Mouse (Mus musculus) MEL (cell line): Measurements from ENCODE around the gene Lmntd1. TPM values are rescaled to one million over a fixed set of nuclear protein-coding genes. Genes with fewer than 3 reads are reported as not detected.

ENCODE experiments used
- DNase-seq: peaks from one replicate; pipeline ENCODE4 v3.0.0; 2011; ENCODE audit warnings: low read depth, low spot score
- H3K27ac ChIP-seq: 2 replicates; pipeline ENCODE4 v1.5.1; 2012; ENCODE audit warnings: low read depth, mild to moderate bottlenecking, control low read depth, low read length, moderate library complexity; ENCODE audit not compliant: control insufficient read depth
- H3K27me3 ChIP-seq, 2 experiments: fragments of 150-350 bp in 1 of 2; sonication (generic) in 1 of 2; 2 replicates each; pipeline ENCODE4 v1.6.1; 2012; ENCODE audit warnings: low read length in 2 of 2, mild to moderate bottlenecking in 2 of 2, improper control_type of control experiment in 1 of 2, moderate library complexity in 1 of 2; ENCODE audit not compliant: insufficient read depth in 2 of 2, control insufficient read depth in 1 of 2
- H3K36me3 ChIP-seq, 2 experiments: 2 replicates each; pipeline ENCODE4 v1.6.1; 2012 to 2014; ENCODE audit warnings: low read length in 2 of 2, improper control_type of control experiment in 1 of 2, inconsistent platforms in 1 of 2, mild to moderate bottlenecking in 1 of 2; ENCODE audit not compliant: insufficient read depth in 2 of 2, control insufficient read depth in 1 of 2
- H3K4me1 ChIP-seq, 2 experiments: fragments of 150-350 bp in 1 of 2; sonication (generic) in 1 of 2; 2 replicates each; pipeline ENCODE4 v1.6.1; 2012; ENCODE audit warnings: low read length in 2 of 2, improper control_type of control experiment in 1 of 2, mild to moderate bottlenecking in 1 of 2; ENCODE audit not compliant: insufficient read depth in 2 of 2, control insufficient read depth in 1 of 2
- H3K4me3 ChIP-seq, 2 experiments: fragments of 150-350 bp in 1 of 2; sonication (generic) in 1 of 2; 2 replicates each; pipeline ENCODE4 v1.5.1; 2012; ENCODE audit warnings: low read depth in 2 of 2, low read length in 2 of 2, mild to moderate bottlenecking in 2 of 2, moderate library complexity in 2 of 2, control low read depth in 1 of 2, improper control_type of control experiment in 1 of 2; ENCODE audit not compliant: control insufficient read depth in 1 of 2, insufficient read depth in 1 of 2
- H3K79me2 ChIP-seq: 2 replicates; pipeline ENCODE4 v1.6.1; 2012; ENCODE audit warnings: mild to moderate bottlenecking, low read length, moderate library complexity; ENCODE audit not compliant: control insufficient read depth, poor library complexity, insufficient read depth
- H3K9ac ChIP-seq: 2 replicates; pipeline ENCODE4 v1.6.1; 2012; ENCODE audit warnings: low read depth, mild to moderate bottlenecking, control low read depth, low read length, moderate library complexity; ENCODE audit not compliant: control insufficient read depth, poor library complexity, severe bottlenecking
- H3K9me3 ChIP-seq: fragments of 150-350 bp; sonication (generic); replicated peaks from 2 replicates; pipeline ENCODE4 v1.6.1; 2012; ENCODE audit warnings: mild to moderate bottlenecking, low read length, improper control_type of control experiment, moderate library complexity; ENCODE audit not compliant: insufficient read depth
- CHD1 ChIP-seq: IDR thresholded peaks from 2 replicates; pipeline ENCODE4 v1.6.1; 2012; ENCODE audit warnings: low read depth, mild to moderate bottlenecking, inconsistent platforms, low read length, improper control_type of control experiment
- ELF1 ChIP-seq: IDR thresholded peaks from 2 replicates; pipeline ENCODE4 v1.6.1; 2014; ENCODE audit warnings: low read depth, mild to moderate bottlenecking, inconsistent platforms, low read length, improper control_type of control experiment, moderate library complexity
- EP300 ChIP-seq, 2 experiments: IDR thresholded peaks; 2 replicates each; pipeline ENCODE4 v1.6.1; 2011; ENCODE audit warnings: improper control_type of control experiment in 2 of 2, low read length in 2 of 2, low read depth in 1 of 2, mild to moderate bottlenecking in 1 of 2
- ETS1 ChIP-seq: IDR thresholded peaks from 2 replicates; pipeline ENCODE4 v1.6.1; 2012; ENCODE audit warnings: low read depth, mild to moderate bottlenecking, inconsistent platforms, low read length, improper control_type of control experiment, moderate library complexity
- HCFC1 ChIP-seq: IDR thresholded peaks from 2 replicates; pipeline ENCODE4 v1.6.1; 2012; ENCODE audit warnings: low read depth, mild to moderate bottlenecking, inconsistent platforms, low read length, improper control_type of control experiment, moderate library complexity
- JUND ChIP-seq: IDR thresholded peaks from 2 replicates; pipeline ENCODE4 v1.6.1; 2011; ENCODE audit warnings: low read depth, mild to moderate bottlenecking, improper control_type of control experiment, low read length
- KAT2A ChIP-seq: conservative IDR thresholded peaks from 2 replicates; pipeline ENCODE4 v1.6.1; 2012; ENCODE audit warnings: low read depth, low read length, improper control_type of control experiment, inconsistent platforms
- MAFK ChIP-seq: IDR thresholded peaks from 2 replicates; pipeline ENCODE4 v1.6.1; 2011; ENCODE audit warnings: low read depth, mild to moderate bottlenecking, low read length, improper control_type of control experiment, borderline replicate concordance
- MAZ ChIP-seq: IDR thresholded peaks from 2 replicates; pipeline ENCODE4 v1.6.1; 2012; ENCODE audit warnings: low read depth, mild to moderate bottlenecking, inconsistent platforms, low read length, improper control_type of control experiment
- MEF2A ChIP-seq: IDR thresholded peaks from 2 replicates; pipeline ENCODE4 v1.6.1; 2014; ENCODE audit warnings: low read depth, mild to moderate bottlenecking, inconsistent platforms, low read length, improper control_type of control experiment; ENCODE audit not compliant: poor library complexity, insufficient replicate concordance, severe bottlenecking; ENCODE audit errors: extremely low read depth
- MXI1 ChIP-seq: IDR thresholded peaks from 2 replicates; pipeline ENCODE4 v1.6.1; 2011; ENCODE audit warnings: mild to moderate bottlenecking, low read depth, low read length, improper control_type of control experiment
- MYB ChIP-seq: IDR thresholded peaks from 2 replicates; pipeline ENCODE4 v1.6.1; 2011; ENCODE audit warnings: mild to moderate bottlenecking, low read depth, low read length, improper control_type of control experiment
- SIN3A ChIP-seq: IDR thresholded peaks from 2 replicates; pipeline ENCODE4 v1.6.1; 2012; ENCODE audit warnings: low read length, improper control_type of control experiment, inconsistent platforms
- SMC3 ChIP-seq: IDR thresholded peaks from 2 replicates; pipeline ENCODE4 v1.6.1; 2011; ENCODE audit warnings: low read depth, low read length, improper control_type of control experiment
- TAL1 ChIP-seq: IDR thresholded peaks from 2 replicates; pipeline ENCODE4 v1.6.1; 2012; ENCODE audit warnings: mild to moderate bottlenecking, inconsistent platforms, low read length, moderate library complexity, mixed read lengths
- TBP ChIP-seq: IDR thresholded peaks from 2 replicates; pipeline ENCODE4 v1.8.0; 2011; ENCODE audit warnings: low read depth, low read length, improper control_type of control experiment
- TCF12 ChIP-seq: IDR thresholded peaks from 2 replicates; pipeline ENCODE4 v1.6.1; 2014; ENCODE audit warnings: low read depth, mild to moderate bottlenecking, inconsistent platforms, low read length, improper control_type of control experiment, moderate library complexity
- UBTF ChIP-seq: IDR thresholded peaks from 2 replicates; pipeline ENCODE4 v1.6.1; 2012; ENCODE audit warnings: low read depth, mild to moderate bottlenecking, inconsistent platforms, low read length, improper control_type of control experiment, moderate library complexity, borderline replicate concordance; ENCODE audit not compliant: insufficient read depth
- USF2 ChIP-seq, 2 experiments: IDR thresholded peaks; 2 replicates each; pipeline ENCODE4 v1.6.1; 2011 to 2012; ENCODE audit warnings: improper control_type of control experiment in 2 of 2, low read length in 2 of 2, borderline replicate concordance in 1 of 2, inconsistent platforms in 1 of 2, low read depth in 1 of 2, mild to moderate bottlenecking in 1 of 2; ENCODE audit not compliant: insufficient read depth in 1 of 2
- ZC3H11A ChIP-seq: IDR thresholded peaks from 2 replicates; pipeline ENCODE4 v1.6.1; 2012; ENCODE audit warnings: low read depth, mild to moderate bottlenecking, inconsistent platforms, low read length, improper control_type of control experiment
- polyA plus RNA-seq, 2 experiments: library from polyadenylated mRNA; stranded (reverse) in 1 of 2; unstranded in 1 of 2; fragments of >175 nt in 1 of 2; fragments of >200 nt in 1 of 2; gene quantifications; 2 replicates each; pipeline versions ENCODE4 v1.2.1 to v1.2.4; 2012; ENCODE audit warnings: low replicate concordance in 2 of 2, low read depth in 1 of 2; ENCODE audit not compliant: insufficient read length in 2 of 2, insufficient read depth in 1 of 2, missing spikeins in 1 of 2
- total RNA-seq: library from RNA; depleted of rRNA; stranded (reverse); fragments of 300-350 nt; gene quantifications from 2 replicates; pipeline ENCODE4 v1.2.3, GENCODE M21; 2012

The Lmntd1 gene
- total and polyA plus RNA-seq, 3 experiments: not detected

GRCm38 (mm10) chr6:145373712-145374221 is 240.4 kb downstream of the Lmntd1 start:
- Histone ChIP-seq H3K36me3 (no peaks in the 10 kb centered on the region), H3K9me3 (no peaks in the 10 kb centered on the region), H3K4me3 (no peak overlapping the region), H3K27me3 (no peaks in the 10 kb centered on the region), H3K27ac (no peak overlapping the region), H3K9ac (no peak overlapping the region), H3K79me2 (no peaks in the 10 kb centered on the region), H3K4me1 (no peaks in the 10 kb centered on the region)
- DNase-seq: no peak
- TF ChIP-seq CHD1 (no peak), UBTF (no peak), MXI1 (no peak), MAFK (no peak), JUND (no peak), KAT2A (no peak), SIN3A (no peak), USF2 (IDR thresholded peaks at IDR 0.05; ENCODE audit: borderline replicate concordance in 1 of 2, insufficient read depth in 1 of 2, low read depth in 1 of 2, low read length in 2 of 2) (no peak), TBP (no peak), ZC3H11A (no peak), ETS1 (no peak), MYB (no peak), MAZ (no peak)

DNA sequence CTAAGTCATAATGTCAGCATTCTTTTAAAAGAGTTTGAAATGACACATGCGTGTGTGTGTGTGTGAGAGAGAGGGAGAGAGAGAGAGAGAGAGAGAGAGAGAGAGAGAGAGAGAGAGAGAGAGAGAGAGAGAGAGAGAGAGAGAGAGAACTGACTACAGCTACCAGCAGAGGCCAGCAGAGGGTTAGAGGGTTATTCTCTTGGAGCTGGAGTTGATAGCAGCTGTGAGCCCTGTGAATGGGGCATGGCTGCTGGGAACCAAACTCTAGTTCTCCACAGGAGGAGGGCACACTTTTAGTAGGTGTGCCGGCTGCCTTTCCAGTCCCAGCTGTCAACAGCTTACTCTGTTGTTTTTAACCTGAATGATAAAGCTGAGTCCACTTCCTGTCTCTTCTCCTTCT is 242.1 kb downstream of the Lmntd1 start:
- no peaks in the 10 kb centered on the region for H3K79me2 ChIP-seq
- no peak for DNase-seq

DNA sequence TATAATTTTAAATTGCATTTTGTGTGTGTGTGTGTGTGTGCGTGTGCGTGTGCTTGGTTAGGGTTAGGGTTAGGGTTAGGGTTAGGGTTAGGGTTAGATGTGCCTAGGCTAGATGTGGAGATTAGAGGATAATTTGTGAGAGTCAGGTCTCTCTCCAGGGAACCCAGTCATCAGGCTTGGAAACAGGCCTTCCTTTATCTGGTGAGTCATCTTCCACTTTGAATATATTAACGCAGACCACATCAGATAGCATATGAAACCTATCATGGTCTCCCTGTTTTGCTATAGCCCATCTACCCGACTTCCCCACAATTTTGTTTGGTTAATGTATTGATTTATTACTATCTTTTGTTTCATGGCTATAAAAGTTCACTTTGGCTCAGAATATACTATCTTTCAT is 242.5 kb downstream of the Lmntd1 start:
- Histone ChIP-seq H3K4me1 (no peaks in the 10 kb centered on the region), H3K9me3 (no peaks in the 10 kb centered on the region), H3K27ac (no peak overlapping the region), H3K27me3 (no peaks in the 10 kb centered on the region), H3K79me2 (no peaks in the 10 kb centered on the region), H3K36me3 (no peaks in the 10 kb centered on the region), H3K9ac (no peak overlapping the region), H3K4me3 (no peak overlapping the region)
- no peak for DNase-seq
- no peak for TF ChIP-seq ELF1
- TF ChIP-seq TBP: no peak
- no peak for TF ChIP-seq SMC3
- TF ChIP-seq HCFC1: no peak
- TF ChIP-seq TCF12: no peak
- no peak for TF ChIP-seq TAL1
- TF ChIP-seq EP300 (IDR thresholded peaks at IDR 0.05; ENCODE audit: low read depth in 1 of 2, low read length in 2 of 2): no peak
- TF ChIP-seq KAT2A: no peak

More for the DNA sequence above, 242.1 kb downstream of the Lmntd1 start:
- H3K27ac ChIP-seq: no peak overlapping the region
- no peaks in the 10 kb centered on the region for H3K36me3 ChIP-seq
- no peak overlapping the region for H3K9ac ChIP-seq
- TF ChIP-seq JUND: 0 out of 2 replicates have a peak, but pooled peaks have one; percentile 35
- no peak for TF ChIP-seq ELF1
- no peak for TF ChIP-seq MXI1
- no peak for TF ChIP-seq TCF12
- TF ChIP-seq MEF2A: no peak
- no peak overlapping the region for H3K4me3 ChIP-seq
- H3K27me3 ChIP-seq: no peaks in the 10 kb centered on the region
- H3K9me3 ChIP-seq: no peaks in the 10 kb centered on the region
- no peaks in the 10 kb centered on the region for H3K4me1 ChIP-seq
